Mouse (Mus musculus) layer of hippocampus, postnatal 10 days (tissue): ENCODE measurements at regions not wholly inside any gene's neighbourhood (a gene's known extent, or its start where the extent isn't known, plus 50 kb on each side); places are given as distances from the start of the nearest gene placed in this dataset.

Experiments
- DNase-seq, 2 experiments: peaks; one replicate each; pipeline ENCODE4 v3.0.0; 2021; ENCODE audit warnings: low spot score in 2 of 2

- DNase-seq: no peak
These were observed 150.3 kb downstream of the Rpl14 start for GRCm38 (mm10) chr9:120721451-120722123.

DNA sequence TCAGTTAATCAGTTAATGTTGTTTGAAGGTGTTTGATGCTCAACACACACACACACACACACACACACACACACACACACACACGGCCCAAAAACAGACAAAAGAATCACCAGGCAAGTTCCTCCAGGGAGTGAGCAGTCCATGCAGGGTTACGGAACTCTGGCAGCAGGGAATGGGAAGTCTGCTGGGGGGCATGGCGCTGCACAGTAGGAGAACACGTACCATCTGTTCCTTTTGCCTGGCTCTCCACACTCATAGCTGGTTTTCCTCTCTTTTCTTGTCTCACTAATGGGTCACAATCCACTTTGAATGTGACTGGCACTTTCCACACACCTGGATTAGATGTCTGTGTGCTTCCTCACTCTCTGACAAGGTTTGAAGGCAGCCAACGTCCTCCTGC, 151.8 kb downstream of the Rpl14 start:
- DNase-seq: no peak

DNA sequence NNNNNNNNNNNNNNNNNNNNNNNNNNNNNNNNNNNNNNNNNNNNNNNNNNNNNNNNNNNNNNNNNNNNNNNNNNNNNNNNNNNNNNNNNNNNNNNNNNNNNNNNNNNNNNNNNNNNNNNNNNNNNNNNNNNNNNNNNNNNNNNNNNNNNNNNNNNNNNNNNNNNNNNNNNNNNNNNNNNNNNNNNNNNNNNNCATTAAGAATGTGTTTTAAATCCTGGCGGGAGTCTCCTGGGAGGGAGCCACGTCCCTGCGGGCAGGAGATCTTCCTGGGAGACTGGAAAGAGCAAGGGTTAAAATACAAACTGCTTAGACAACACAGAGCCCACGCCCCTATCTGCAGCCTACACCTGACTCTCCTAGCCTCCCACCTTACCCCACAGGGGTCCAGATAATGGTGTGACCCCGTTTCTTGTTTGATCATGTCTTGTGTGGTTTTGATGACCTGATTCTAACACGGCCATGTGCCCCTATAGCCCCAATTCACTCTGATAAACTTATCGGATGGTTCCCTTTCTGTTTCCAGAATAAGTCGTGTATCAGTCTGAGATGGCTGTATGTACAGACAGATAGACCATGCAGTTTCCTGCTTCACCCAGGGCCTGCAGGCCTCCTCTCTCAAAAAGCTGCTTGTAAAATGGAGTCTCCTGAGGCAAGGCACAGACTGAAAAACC, 160.8 kb downstream of the Rpl14 start:
- no peak for DNase-seq

DNA sequence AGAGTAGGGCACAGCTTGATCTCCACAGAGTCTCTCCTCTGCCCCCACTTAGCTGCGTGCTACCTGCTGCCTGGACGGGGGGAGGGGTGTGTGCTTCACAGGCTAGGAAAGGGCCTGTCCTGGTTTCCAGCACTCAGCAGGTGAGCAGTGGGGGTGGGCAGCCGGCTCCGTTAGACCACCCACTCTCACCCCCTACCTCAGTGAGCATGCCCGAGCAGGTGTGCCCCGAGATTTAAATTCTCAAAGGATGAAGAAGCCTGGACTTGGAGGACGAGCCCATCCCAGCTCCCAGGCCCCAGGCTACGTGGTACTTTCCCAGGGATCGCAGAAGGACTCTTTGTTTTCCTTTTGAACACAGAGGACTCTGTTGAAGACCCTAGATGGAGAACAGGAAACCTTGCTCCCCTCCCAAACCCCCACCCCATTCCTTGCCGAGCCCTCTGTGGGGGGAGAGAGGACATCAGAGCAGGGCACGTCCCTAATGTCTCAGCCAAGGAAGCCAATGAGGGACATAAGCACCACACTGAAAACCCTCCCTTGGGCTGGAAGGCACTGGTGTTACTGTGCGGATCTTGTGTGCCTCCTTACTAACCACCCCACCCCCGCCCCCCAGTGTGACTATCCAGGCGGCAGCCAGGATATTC, 161.5 kb downstream of the Rpl14 start:
- no peak for DNase-seq

GRCm38 (mm10) chr9:120733681-120734465, 162.6 kb downstream of the Rpl14 start:
- peak; percentile 30 to 50 for DNase-seq

DNA sequence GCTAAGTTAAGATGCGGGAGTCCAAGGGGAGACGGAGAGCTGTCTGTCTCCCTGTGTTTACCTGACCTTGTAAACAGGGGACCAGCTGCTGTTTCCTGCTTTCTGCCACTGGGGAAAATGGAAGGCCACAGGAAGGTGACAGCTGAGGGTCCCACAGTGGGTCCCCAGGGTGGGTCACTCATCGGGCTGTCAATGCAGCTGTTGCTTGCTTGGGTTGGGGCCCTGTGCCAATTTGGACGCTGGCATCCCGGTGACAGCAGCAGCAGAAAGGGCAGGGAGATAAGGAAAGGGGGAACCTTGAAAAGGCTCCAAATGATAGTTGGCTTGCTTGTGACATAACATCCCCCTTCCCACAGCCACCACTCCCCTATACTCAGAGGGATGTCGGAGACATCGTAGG, 164.0 kb downstream of the Rpl14 start:
- DNase-seq: no peak

DNA sequence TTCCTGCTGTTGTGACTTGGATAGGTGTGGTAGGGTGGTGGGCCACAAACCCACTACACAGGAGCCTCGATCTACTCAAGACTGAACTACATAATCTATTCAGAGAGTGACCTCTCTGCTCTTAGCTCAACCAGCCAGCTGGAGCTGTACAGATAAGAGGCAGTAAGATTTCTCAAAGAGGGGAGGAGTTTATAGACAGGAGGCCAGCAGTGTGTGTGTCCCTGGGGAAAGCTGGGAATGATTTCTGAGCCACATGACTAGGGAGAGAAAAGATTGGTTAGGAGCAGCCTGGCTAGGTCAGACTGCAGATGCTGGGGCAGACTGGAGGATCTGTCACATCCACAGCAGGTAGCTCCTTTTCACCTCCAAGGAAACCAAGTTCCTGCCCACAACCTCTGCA, 166.7 kb downstream of the Rpl14 start:
- DNase-seq: no peak

DNA sequence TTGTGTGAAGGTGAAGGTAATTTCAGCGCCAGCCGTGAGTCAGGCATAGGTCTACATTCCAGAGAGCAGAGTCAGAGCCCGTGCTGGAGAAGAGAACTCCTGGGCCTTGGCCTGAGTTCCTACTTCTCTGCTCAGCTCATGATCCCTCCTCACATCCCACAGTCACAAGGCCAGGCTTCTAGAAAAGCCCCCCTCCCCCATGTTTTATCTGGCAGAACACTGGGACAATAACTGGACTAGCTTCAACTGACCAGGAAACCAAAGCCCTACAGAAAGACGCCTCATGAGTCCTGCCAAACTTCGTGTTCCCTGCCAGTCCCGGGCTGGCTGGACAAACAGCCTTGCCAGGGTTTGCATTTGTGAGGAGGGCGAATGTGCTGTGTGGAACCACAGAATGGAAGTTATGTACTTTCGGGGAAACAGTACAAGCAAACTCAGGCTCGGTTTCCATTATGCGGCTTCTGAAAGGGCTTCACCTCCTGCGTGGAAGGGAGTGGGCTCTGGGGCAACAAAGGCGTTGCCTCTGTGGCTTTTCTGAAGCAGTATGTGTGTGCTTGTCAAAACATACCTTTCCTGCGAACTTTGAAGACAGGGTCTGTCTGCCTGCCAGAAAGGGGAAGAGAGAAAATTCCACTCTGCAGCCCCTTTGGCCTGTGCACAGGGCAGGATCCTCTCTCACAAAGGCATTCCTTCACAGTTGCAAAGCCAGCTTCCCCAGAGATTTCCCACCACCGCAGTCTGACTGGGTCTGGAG, 168.1 kb downstream of the Rpl14 start:
- DNase-seq: peak; percentile 36 to 46

DNA sequence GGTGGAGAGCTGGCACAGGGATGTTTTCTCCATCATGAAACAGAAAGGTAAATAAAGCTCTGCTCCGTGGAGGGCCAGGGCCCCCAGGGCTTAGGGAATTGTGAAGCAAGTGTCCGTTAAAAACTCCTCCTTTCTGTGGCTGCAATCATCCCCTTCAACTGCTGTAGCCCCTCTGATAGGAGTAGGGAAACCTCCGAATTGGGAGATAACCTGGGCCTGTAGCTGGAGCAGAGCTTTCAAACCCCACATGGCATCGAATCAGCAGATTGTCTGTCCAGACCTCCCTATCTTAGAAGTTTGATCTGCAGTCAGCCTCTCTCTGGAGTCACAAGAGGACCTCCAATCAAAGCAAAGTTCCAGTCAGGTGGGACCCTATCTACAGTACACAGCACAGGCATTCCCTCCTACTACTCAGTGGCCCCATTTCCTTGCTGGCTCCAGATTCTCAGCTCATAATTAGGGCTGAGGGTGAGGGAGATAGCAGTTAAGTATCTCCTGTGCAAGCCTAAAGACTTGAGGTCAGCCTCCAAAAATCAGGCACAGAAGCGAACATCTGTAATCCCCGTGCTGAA, 168.8 kb downstream of the Rpl14 start:
- no peak for DNase-seq

- DNase-seq: no peak
These were observed 170.3 kb downstream of the Rpl14 start for GRCm38 (mm10) chr9:120741521-120741920.

- DNase-seq: no peak
These were observed 172.2 kb downstream of the Rpl14 start for GRCm38 (mm10) chr9:120743455-120743854.

DNA sequence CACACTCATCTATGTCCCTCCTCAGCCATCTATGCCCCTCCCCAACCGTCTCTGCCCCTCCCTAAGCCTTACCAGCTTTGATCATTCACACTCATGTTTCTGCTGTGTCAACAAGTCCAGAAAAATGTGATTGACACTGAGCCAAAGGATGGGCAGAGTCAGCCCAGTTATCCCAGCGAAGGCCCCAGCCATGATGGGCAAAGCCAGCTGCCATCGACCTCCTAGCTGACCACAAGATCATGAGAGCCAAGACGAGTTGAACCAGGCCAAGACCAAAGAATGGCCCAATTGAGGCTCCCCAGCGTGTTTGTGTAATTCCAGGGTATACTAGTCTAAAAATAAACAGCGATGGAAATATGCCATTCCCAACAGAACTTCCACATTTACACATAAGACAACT, 174.4 kb downstream of the Rpl14 start:
- no peak for DNase-seq

- no peak for DNase-seq
These were observed 178.2 kb upstream of the Ctnnb1 start for GRCm38 (mm10) chr9:120750820-120751219.

DNA sequence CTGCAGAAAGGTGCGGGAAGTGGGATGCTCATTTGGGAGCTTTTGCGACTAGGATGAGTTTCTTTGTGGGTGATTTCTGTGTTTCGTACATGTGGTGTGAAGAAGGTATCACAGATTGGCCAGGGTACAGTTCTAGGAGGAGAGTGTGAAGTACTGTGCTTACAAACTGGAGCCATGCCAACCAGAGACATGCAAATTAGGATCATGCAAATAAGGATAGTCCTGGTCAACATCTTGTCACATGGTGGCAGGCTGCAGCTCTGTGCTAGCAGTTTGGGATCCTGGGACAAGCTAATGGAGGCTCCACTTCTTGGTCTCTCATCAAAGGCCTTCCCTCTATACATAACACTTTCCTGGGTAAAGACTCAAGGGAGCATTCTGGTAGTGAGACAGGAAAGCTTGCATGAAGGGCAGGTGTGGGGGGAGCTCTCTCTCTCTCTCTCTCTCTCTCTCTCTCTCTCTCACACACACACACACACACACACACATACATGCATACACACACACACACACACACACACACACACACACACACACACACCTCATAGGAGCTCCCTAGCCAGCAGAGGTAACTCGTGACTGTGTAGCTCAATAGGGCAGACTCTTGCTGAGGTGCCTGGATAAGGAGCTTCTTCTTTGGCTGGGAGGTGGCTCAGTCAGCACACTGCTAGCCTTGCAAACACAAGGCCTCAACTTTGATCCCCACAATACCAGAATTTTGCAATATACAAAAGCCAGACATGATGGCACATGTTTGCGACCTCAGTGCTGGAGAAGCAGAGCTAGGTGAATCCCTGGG, 177.1 kb upstream of the Ctnnb1 start:
- no peak for DNase-seq

DNA sequence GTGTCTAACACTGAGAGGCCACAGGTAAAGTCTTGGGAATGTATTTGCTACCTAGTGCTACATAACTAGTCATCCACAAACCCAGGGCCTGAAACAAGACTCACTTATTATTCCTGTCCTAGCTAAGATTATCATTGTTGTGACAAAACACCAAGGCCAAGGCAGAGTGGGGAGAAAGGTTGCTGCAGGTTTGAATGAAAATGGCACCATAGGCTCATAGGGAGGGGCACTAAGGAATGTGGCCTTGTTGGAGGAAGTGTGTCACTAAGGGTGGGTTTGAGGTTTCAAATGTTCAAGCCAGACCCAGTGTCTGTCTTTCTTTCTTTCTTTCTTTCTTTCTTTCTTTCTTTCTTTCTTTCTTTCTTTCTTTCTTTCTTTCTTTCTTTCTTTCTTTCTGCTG, 174.9 kb upstream of the Ctnnb1 start:
- no peak for DNase-seq

GRCm38 (mm10) chr9:120755486-120755885, 173.5 kb upstream of the Ctnnb1 start:
- DNase-seq: no peak

DNA sequence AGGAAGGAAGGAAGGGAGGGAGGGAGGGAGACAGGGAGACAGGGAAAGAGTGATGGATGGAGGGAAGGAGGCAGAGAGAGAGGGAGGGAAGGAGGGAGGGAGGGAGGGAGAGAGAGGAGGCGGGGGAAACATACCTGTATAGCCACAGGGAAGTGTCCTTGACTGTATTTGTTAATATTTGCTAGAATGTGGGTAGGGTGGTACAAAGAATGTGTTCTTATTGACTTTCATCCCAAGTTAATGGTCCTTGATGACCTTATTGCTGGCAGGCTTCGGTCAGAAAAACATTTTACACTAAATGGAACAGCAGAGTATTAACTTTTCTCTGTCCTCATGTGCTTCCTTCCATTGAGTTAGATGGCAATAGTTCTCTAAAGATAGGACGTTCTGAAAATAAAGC, 171.0 kb upstream of the Ctnnb1 start:
- DNase-seq: no peak

- no peak for DNase-seq
These were observed 170.4 kb upstream of the Ctnnb1 start for GRCm38 (mm10) chr9:120758632-120759031.

DNA sequence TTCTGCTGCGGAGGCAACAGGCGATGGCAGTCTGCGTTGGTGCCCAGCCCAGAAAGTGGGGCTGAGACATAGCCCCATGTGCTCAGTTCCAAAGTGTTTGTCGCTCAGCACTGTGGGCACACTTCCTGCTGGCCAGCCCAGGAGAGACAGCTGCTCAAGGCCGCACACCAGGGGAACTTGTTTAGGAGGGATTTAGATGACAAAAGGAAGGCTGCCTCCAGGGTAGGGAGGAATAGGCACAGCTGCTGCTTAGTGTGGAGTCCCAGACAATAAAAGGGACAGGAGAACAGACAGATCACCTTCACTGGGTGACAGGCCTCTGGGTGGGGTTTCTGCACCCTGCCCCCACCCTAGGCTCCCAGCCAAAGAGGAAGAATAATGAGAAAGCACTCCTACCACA, 169.2 kb upstream of the Ctnnb1 start:
- peak; percentile 76 to 80 for DNase-seq

GRCm38 (mm10) chr9:120763802-120764201, 165.2 kb upstream of the Ctnnb1 start:
- DNase-seq: no peak
